Mouse (Mus musculus) Patski (cell line): ENCODE measurements around the gene Ddx60. TPM values are rescaled to one million over a fixed set of nuclear protein-coding genes. Genes with fewer than 3 reads are reported as not detected.

Source experiments
- ATAC-seq: fragments of 100-300 bp; one replicate; pipeline ENCODE4 v1.8.0; 2021
- CTCF ChIA-PET: fragments of 350-600 bp; sonication (Branson Sonifier 250); formaldehyde crosslinking; loops from one replicate; lab custom pipeline; 2022; ENCODE audit warnings: inconsistent platforms; lab: Charles Lee
- POLR2A ChIA-PET: fragments of 350-600 bp; sonication (Branson Sonifier 250); formaldehyde crosslinking; loops from one replicate; lab custom pipeline; 2022; ENCODE audit warnings: antibody characterized with exemption, inconsistent platforms; lab: Charles Lee
- DNase-seq: peaks from one replicate; pipeline ENCODE4 v3.0.0-alpha.2; 2011; ENCODE audit warnings: low read depth, low spot score
- H3K27me3 ChIP-seq: fragments of 371-371 bp; one replicate; pipeline ENCODE4 v1.5.1; 2021
- CTCF ChIP-seq: fragments of 100-300 bp; IDR thresholded peaks from one replicate; pipeline ENCODE4 v1.5.1; 2021
- in situ Hi-C: fragments of 300-500 bp; cut with MboI; formaldehyde crosslinking; loops from 3 replicates; pipeline ENCODE4 v1.11.1; 2018; ENCODE audit warnings: low pct_unique_long_range_greater_than_20kb, mixed read lengths
- polyA plus RNA-seq: library from polyadenylated mRNA; unstranded; gene quantifications from one replicate; pipeline ENCODE4 v1.2.3, GENCODE M21; 2021

Ddx60 gene
- polyA plus RNA-seq, 1 experiment from 2014 or later, result 0.08 TPM

- in situ Hi-C loops, result loop anchor here (5.0 kb wide), 1 partner anchor 1795 kb away; no protein-coding TSS in a partner anchor
- ATAC-seq, result no peak
- DNase-seq, result no peak
- ChIA-PET POLR2A (no interaction called here), CTCF (no interaction called here)
- TF ChIP-seq CTCF, result no peak
- peaks cover 19% of the 10 kb centered on the region for H3K27me3 ChIP-seq
Observed at GRCm38 (mm10) chr8:62081804-62082203, 153.9 kb downstream of the Ddx60 start.

Other genes with a start within 250 kb of the Ddx60 start
- 99.0 TPM for gene Palld, start 25.4 kb upstream of the Ddx60 start, polyA plus RNA-seq
- gene Anxa10, start 195.1 kb downstream of the Ddx60 start, polyA plus RNA-seq, result not detected